Mouse (Mus musculus) intestine, postnatal 0 days (tissue): ENCODE results near the gene Ric1. TPM values are rescaled to one million over a fixed set of nuclear protein-coding genes. Genes with fewer than 3 reads are reported as not detected.

ENCODE experiments used
- ATAC-seq: fragments of 200-750 bp; cut with Nextera tagmentation; 2 replicates; pipeline ENCODE4 v1.8.0; 2017; ENCODE audit warnings: mild to moderate bottlenecking, moderate TSS enrichment, moderate library complexity
- H3K27ac ChIP-seq: fragments of 300-500 bp; sonication (generic); 2 replicates; pipeline ENCODE4 v1.5.1; 2014; ENCODE audit warnings: mild to moderate bottlenecking, low read depth, low read length, moderate library complexity
- H3K27me3 ChIP-seq: fragments of 300-500 bp; sonication (generic); replicated peaks from 2 replicates; pipeline ENCODE4 v1.6.1; 2014; ENCODE audit warnings: low read length, mixed read lengths; ENCODE audit not compliant: control insufficient read depth, insufficient read depth
- H3K36me3 ChIP-seq: fragments of 300-500 bp; sonication (generic); 2 replicates; pipeline ENCODE4 v1.6.1; 2014; ENCODE audit warnings: mild to moderate bottlenecking, moderate library complexity; ENCODE audit not compliant: control insufficient read depth, insufficient read depth
- H3K4me1 ChIP-seq: fragments of 300-500 bp; sonication (generic); replicated peaks from 2 replicates; pipeline ENCODE4 v1.6.1; 2014; ENCODE audit warnings: antibody characterized with exemption, low read length, mixed read lengths; ENCODE audit not compliant: control insufficient read depth, insufficient read depth
- H3K4me2 ChIP-seq: fragments of 300-500 bp; sonication (generic); replicated peaks from 2 replicates; pipeline ENCODE4 v1.6.1; 2014; ENCODE audit warnings: low read depth, mild to moderate bottlenecking, moderate library complexity
- H3K4me3 ChIP-seq: fragments of 300-500 bp; sonication (generic); 2 replicates; pipeline ENCODE4 v1.5.1; 2014; ENCODE audit warnings: low read depth, low read length
- H3K9ac ChIP-seq: fragments of 300-500 bp; sonication (generic); 2 replicates; pipeline ENCODE4 v1.6.1; 2014; ENCODE audit warnings: mild to moderate bottlenecking, low read depth, low read length
- H3K9me3 ChIP-seq: fragments of 300-500 bp; sonication (generic); 2 replicates; pipeline ENCODE4 v1.6.1; 2016; ENCODE audit warnings: mixed run types; ENCODE audit not compliant: control insufficient read depth
- CTCF ChIP-seq: sonication (generic); IDR thresholded peaks from 2 replicates; pipeline ENCODE4 v1.5.1; 2016; ENCODE audit warnings: low read depth, mild to moderate bottlenecking, control low read depth, antibody characterized with exemption, moderate library complexity
- WGBS: fragments of 180-500 bp; shearing (Covaris S2); extraction: QIAGEN DNeasy Blood & Tissue Kit; methylation state at CpG from one replicate; pipeline ENCODE4 v1.1.7; 2014; 5-methylcytosine and 5-hydroxymethylcytosine counted together
- polyA plus RNA-seq: library from polyadenylated mRNA; unstranded; fragments of >200 nt; fragmentation: Nextera tagmentation; extraction: Ambion mirVana; gene quantifications from 2 replicates; pipeline ENCODE4 v1.2.1, GENCODE M21; 2015

The Ric1 gene
- polyA plus RNA-seq, 1 experiment from 2014 or later = 10.2 TPM

GRCm38 (mm10) chr19:29513111-29513766 is 8.8 kb upstream of the Ric1 start:
- TF ChIP-seq CTCF = no peak
- no peak overlapping the region for H3K4me3 ChIP-seq
- WGBS = 57% methylated on average over 2 of the region's 2 CpGs
- H3K9ac ChIP-seq = no peak overlapping the region
- no peak overlapping the region for H3K4me2 ChIP-seq
- no peaks in the 10 kb centered on the region for H3K9me3 ChIP-seq
- ATAC-seq = no peak
- H3K4me1 ChIP-seq = no peaks in the 10 kb centered on the region
- no peaks in the 10 kb centered on the region for H3K27me3 ChIP-seq
- peaks cover 7% of the 10 kb centered on the region; the same call in 1 of the 2 replicates for H3K36me3 ChIP-seq
- H3K27ac ChIP-seq = no peak overlapping the region

- Histone ChIP-seq H3K9me3 (no peaks in the 10 kb centered on the region), H3K36me3 (peaks cover 7% of the 10 kb centered on the region; the same call in 1 of the 2 replicates), H3K4me3 (no peak overlapping the region), H3K27ac (no peak overlapping the region), H3K4me2 (no peak overlapping the region), H3K9ac (no peak overlapping the region), H3K4me1 (no peaks in the 10 kb centered on the region), H3K27me3 (no peaks in the 10 kb centered on the region)
- no peak for TF ChIP-seq CTCF
- over 99% methylated on average over 3 of the region's 3 CpGs for WGBS
- no peak for ATAC-seq
Observed at GRCm38 (mm10) chr19:29514130-29514529, 8.0 kb upstream of the Ric1 start.

- Histone ChIP-seq H3K9me3 (no peaks in the 10 kb centered on the region), H3K9ac (no peak overlapping the region), H3K27me3 (no peaks in the 10 kb centered on the region), H3K4me2 (no peak overlapping the region), H3K4me1 (no peaks in the 10 kb centered on the region), H3K36me3 (peaks cover 7% of the 10 kb centered on the region; the same call in 1 of the 2 replicates), H3K27ac (no peak overlapping the region), H3K4me3 (no peak overlapping the region)
- WGBS = 97% methylated on average over 3 of the region's 3 CpGs
- TF ChIP-seq CTCF = no peak
- no peak for ATAC-seq
Observed at GRCm38 (mm10) chr19:29515386-29515785, 6.7 kb upstream of the Ric1 start.

GRCm38 (mm10) chr19:29515991-29516390 is 6.1 kb upstream of the Ric1 start:
- 77% methylated on average over 10 of the region's 10 CpGs for WGBS
- Histone ChIP-seq H3K4me1 (peaks cover 4% of the 10 kb centered on the region; the same call in 1 of the 2 replicates), H3K9ac (no peak overlapping the region)

GRCm38 (mm10) chr19:29518409-29518808 is 3.7 kb upstream of the Ric1 start:
- Histone ChIP-seq H3K4me3 (no peak overlapping the region), H3K27me3 (no peaks in the 10 kb centered on the region), H3K27ac (no peak overlapping the region), H3K4me2 (no peak overlapping the region), H3K36me3 (peaks cover 7% of the 10 kb centered on the region; the same call in 1 of the 2 replicates), H3K9me3 (no peaks in the 10 kb centered on the region), H3K9ac (no peak overlapping the region), H3K4me1 (peaks cover 7% of the 10 kb centered on the region; the same call in 1 of the 2 replicates)
- 81% methylated on average over 7 of the region's 7 CpGs for WGBS
- no peak for TF ChIP-seq CTCF
- no peak for ATAC-seq

More at GRCm38 (mm10) chr19:29515991-29516390, 6.1 kb upstream of the Ric1 start:
- no peak overlapping the region for H3K4me3 ChIP-seq
- H3K27me3 ChIP-seq = no peaks in the 10 kb centered on the region
- no peaks in the 10 kb centered on the region for H3K9me3 ChIP-seq
- H3K36me3 ChIP-seq = peaks cover 7% of the 10 kb centered on the region; the same call in 1 of the 2 replicates
- no peak overlapping the region for H3K4me2 ChIP-seq
- ATAC-seq = no peak
- no peak overlapping the region for H3K27ac ChIP-seq
- no peak for TF ChIP-seq CTCF

- TF ChIP-seq CTCF = no peak
- Histone ChIP-seq H3K9ac (no peak overlapping the region), H3K27me3 (no peaks in the 10 kb centered on the region), H3K27ac (no peak overlapping the region), H3K4me3 (no peak overlapping the region), H3K36me3 (peaks cover 7% of the 10 kb centered on the region; the same call in 1 of the 2 replicates), H3K9me3 (no peaks in the 10 kb centered on the region), H3K4me1 (peaks cover 7% of the 10 kb centered on the region; the same call in 1 of the 2 replicates), H3K4me2 (no peak overlapping the region)
- 74% methylated on average over 4 of the region's 4 CpGs for WGBS
- no peak for ATAC-seq
Observed at GRCm38 (mm10) chr19:29518922-29519321, 3.2 kb upstream of the Ric1 start.
